Mouse (Mus musculus): Measurements from ENCODE around the gene Rab4a. TPM values are rescaled to one million over a fixed set of nuclear protein-coding genes. Genes with fewer than 3 reads are reported as not detected.

Gene Rab4a
- total and polyA plus RNA-seq, 3 experiments: 22.2 to 44.6 TPM; not detected in 1

- peak; percentile 66 for DNase-seq (ENCODE audit: low read depth, low spot score)
- H3K4me1 ChIP-seq (ENCODE audit: control insufficient read depth in 1 of 2, insufficient read depth in 2 of 2, low read length in 2 of 2): peaks cover 13 to 20% of the 10 kb centered on the region in 2 experiments
- H3K27ac ChIP-seq (ENCODE audit: control insufficient read depth, low read depth, low read length): 0 out of 2 replicates have a peak overlapping the region, but pooled peaks have one; percentile 3
- no peaks in the 10 kb centered on the region for H3K27me3 ChIP-seq (ENCODE audit: control insufficient read depth in 1 of 2, insufficient read depth in 2 of 2, low read length in 2 of 2)
- TF ChIP-seq ZNF384 (IDR thresholded peaks at IDR 0.05; ENCODE audit: low read depth, low read length) (peak; percentile 79), SMC3 (IDR thresholded peaks at IDR 0.05; ENCODE audit: low read depth, low read length) (no peak), CHD1 (IDR thresholded peaks at IDR 0.05; ENCODE audit: low read depth, low read length) (no peak; the same call in 1 of the 2 replicates), RAD21 (IDR thresholded peaks at IDR 0.05; ENCODE audit: low read depth, low read length) (no peak), USF2 (IDR thresholded peaks at IDR 0.05; ENCODE audit: borderline replicate concordance in 1 of 2, insufficient read depth in 1 of 2, low read depth in 1 of 2, low read length in 2 of 2) (no peak), TAL1 (IDR thresholded peaks at IDR 0.05; ENCODE audit: low read length) (no peak), KAT2A (conservative IDR thresholded peaks at IDR 0.05; ENCODE audit: low read depth, low read length) (no peak), MAZ (IDR thresholded peaks at IDR 0.05; ENCODE audit: low read depth, low read length) (no peak), USF1 (IDR thresholded peaks at IDR 0.05; ENCODE audit: low read depth, low read length) (no peak), TBP (IDR thresholded peaks at IDR 0.05; ENCODE audit: low read depth, low read length) (peak; percentile 88)
- H3K9ac ChIP-seq (ENCODE audit: control insufficient read depth, low read depth, low read length, poor library complexity, severe bottlenecking): 0 out of 2 replicates have a peak overlapping the region, but pooled peaks have one; percentile 11
- peaks cover 35% of the 10 kb centered on the region for H3K79me2 ChIP-seq (ENCODE audit: control insufficient read depth, insufficient read depth, low read length, poor library complexity)
- H3K9me3 ChIP-seq (replicated peaks; ENCODE audit: insufficient read depth, low read length): no peaks in the 10 kb centered on the region
- peaks cover 0 to 27% of the 10 kb centered on the region in 2 experiments; a peak in 2 of 4 replicates for H3K36me3 ChIP-seq (ENCODE audit: control insufficient read depth in 1 of 2, insufficient read depth in 2 of 2, low read length in 2 of 2)
- H3K4me3 ChIP-seq (ENCODE audit: control insufficient read depth in 1 of 2, insufficient read depth in 1 of 2, low read depth in 2 of 2, low read length in 2 of 2): peak overlapping the region in 1 of 2 experiments; percentile 81; a peak in 2 of 4 replicates
Measured at GRCm38 (mm10) chr8:123804586-123804985, 1.2 kb upstream of the Rab4a start.

GRCm38 (mm10) chr8:123805209-123805717 lies 522 bp upstream of the Rab4a start:
- no peak for DNase-seq (ENCODE audit: low read depth, low spot score)
- peaks cover 0 to 27% of the 10 kb centered on the region in 2 experiments; a peak in 2 of 4 replicates for H3K36me3 ChIP-seq (ENCODE audit: control insufficient read depth in 1 of 2, insufficient read depth in 2 of 2, low read length in 2 of 2)
- H3K4me3 ChIP-seq (ENCODE audit: control insufficient read depth in 1 of 2, insufficient read depth in 1 of 2, low read depth in 2 of 2, low read length in 2 of 2): peak overlapping the region; percentile 76 to 81
- H3K9me3 ChIP-seq (replicated peaks; ENCODE audit: insufficient read depth, low read length): no peaks in the 10 kb centered on the region
- no peak for TF ChIP-seq CHD1 (IDR thresholded peaks at IDR 0.05; ENCODE audit: low read depth, low read length)
- H3K27ac ChIP-seq (ENCODE audit: control insufficient read depth, low read depth, low read length): peak overlapping the region; percentile 59
- peaks cover 41% of the 10 kb centered on the region for H3K79me2 ChIP-seq (ENCODE audit: control insufficient read depth, insufficient read depth, low read length, poor library complexity)
- H3K27me3 ChIP-seq (ENCODE audit: control insufficient read depth in 1 of 2, insufficient read depth in 2 of 2, low read length in 2 of 2): no peaks in the 10 kb centered on the region
- H3K4me1 ChIP-seq (ENCODE audit: control insufficient read depth in 1 of 2, insufficient read depth in 2 of 2, low read length in 2 of 2): peaks cover 9 to 18% of the 10 kb centered on the region in 2 experiments
- H3K9ac ChIP-seq (ENCODE audit: control insufficient read depth, low read depth, low read length, poor library complexity, severe bottlenecking): peak overlapping the region; percentile 76

GRCm38 (mm10) chr8:123806374-123806935 lies 670 bp downstream of the Rab4a start:
- Histone ChIP-seq H3K27ac (ENCODE audit: control insufficient read depth, low read depth, low read length) (peak overlapping the region; percentile 76), H3K79me2 (ENCODE audit: control insufficient read depth, insufficient read depth, low read length, poor library complexity) (peaks cover 51% of the 10 kb centered on the region), H3K36me3 (ENCODE audit: control insufficient read depth in 1 of 2, insufficient read depth in 2 of 2, low read length in 2 of 2) (peaks cover 0 to 27% of the 10 kb centered on the region in 2 experiments; a peak in 3 of 4 replicates), H3K9me3 (replicated peaks; ENCODE audit: insufficient read depth, low read length) (no peaks in the 10 kb centered on the region), H3K4me1 (ENCODE audit: control insufficient read depth in 1 of 2, insufficient read depth in 2 of 2, low read length in 2 of 2) (peaks cover 9 to 18% of the 10 kb centered on the region in 2 experiments), H3K4me3 (ENCODE audit: control insufficient read depth in 1 of 2, insufficient read depth in 1 of 2, low read depth in 2 of 2, low read length in 2 of 2) (peak overlapping the region; percentile 76 to 85), H3K27me3 (ENCODE audit: control insufficient read depth in 1 of 2, insufficient read depth in 2 of 2, low read length in 2 of 2) (no peaks in the 10 kb centered on the region), H3K9ac (ENCODE audit: control insufficient read depth, low read depth, low read length, poor library complexity, severe bottlenecking) (peak overlapping the region; percentile 95)
- TF ChIP-seq USF2 (IDR thresholded peaks at IDR 0.05; ENCODE audit: borderline replicate concordance in 1 of 2, insufficient read depth in 1 of 2, low read depth in 1 of 2, low read length in 2 of 2) (no peak), SIN3A (IDR thresholded peaks at IDR 0.05; ENCODE audit: low read length) (no peak), NRF1 (IDR thresholded peaks at IDR 0.05; ENCODE audit: insufficient read depth, low read depth, low read length, poor library complexity, severe bottlenecking) (no peak), HCFC1 (IDR thresholded peaks at IDR 0.05; ENCODE audit: low read depth, low read length) (no peak), ETS1 (IDR thresholded peaks at IDR 0.05; ENCODE audit: low read depth, low read length) (no peak), MAZ (IDR thresholded peaks at IDR 0.05; ENCODE audit: low read depth, low read length) (no peak), ZKSCAN1 (IDR thresholded peaks at IDR 0.05; ENCODE audit: low read depth, low read length) (no peak), RAD21 (IDR thresholded peaks at IDR 0.05; ENCODE audit: low read depth, low read length) (no peak), CTCF (IDR thresholded peaks at IDR 0.05 in 2 of 3, conservative IDR thresholded peaks at IDR 0.05 in 1 of 3; ENCODE audit: control insufficient read depth in 1 of 3, insufficient read depth in 1 of 3, low read depth in 2 of 3, low read length in 3 of 3, poor library complexity in 1 of 3, severe bottlenecking in 1 of 3) (no peak), POLR2AphosphoS5 (IDR thresholded peaks at IDR 0.05; ENCODE audit: borderline replicate concordance, low read depth, low read length) (no peak), ELF1 (IDR thresholded peaks at IDR 0.05; ENCODE audit: low read depth, low read length) (no peak), CHD2 (IDR thresholded peaks at IDR 0.05; ENCODE audit: low read length) (no peak)
- no peak for DNase-seq (ENCODE audit: low read depth, low spot score)
